Mouse (Mus musculus): ENCODE results near the gene Dsn1.

GRCm38 (mm10) chr2:156954463-156954862 lies 52.5 kb downstream of the Dsn1 start:
- no peak for TF ChIP-seq POLR2A (IDR thresholded peaks at IDR 0.05; ENCODE audit: insufficient read depth, low read length)
- TF ChIP-seq CTCF (IDR thresholded peaks at IDR 0.05; ENCODE audit: low read depth, low read length) = no peak
